Mouse (Mus musculus) naive thymus-derived CD4-positive, alpha-beta T cell, adult 2 months (primary cell): ENCODE measurements around the gene Rora.

Source experiments
- DNase-seq: peaks from one replicate; pipeline ENCODE4 v3.0.0-alpha.2; 2011; ENCODE audit warnings: low read depth

Rora gene

GRCm38 (mm10) chr9:69307974-69308373, 654.4 kb downstream of the Rora start:
- DNase-seq: no peak

DNA sequence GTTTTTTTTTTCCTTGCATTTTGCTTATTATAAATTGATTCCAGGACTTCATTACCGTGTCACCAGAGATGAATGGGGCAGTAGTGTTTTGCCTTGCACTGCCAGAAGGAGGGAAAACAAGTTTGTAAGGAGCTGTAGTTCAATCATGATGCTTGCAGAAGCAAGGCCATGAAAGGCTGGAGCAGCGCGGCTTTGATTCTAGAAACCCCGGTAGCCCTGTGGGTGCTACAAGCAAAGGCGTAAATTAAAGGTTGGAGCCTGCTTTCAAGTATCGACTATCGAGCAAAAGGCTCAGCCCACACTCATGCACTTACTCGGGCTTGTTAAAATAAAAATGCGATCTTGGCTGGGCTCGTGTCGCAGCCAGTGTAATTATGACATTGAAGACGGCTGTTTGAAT, 656.9 kb downstream of the Rora start:
- no peak for DNase-seq

- no peak for DNase-seq
Measured at GRCm38 (mm10) chr9:69313297-69313696, 659.7 kb downstream of the Rora start.

DNA sequence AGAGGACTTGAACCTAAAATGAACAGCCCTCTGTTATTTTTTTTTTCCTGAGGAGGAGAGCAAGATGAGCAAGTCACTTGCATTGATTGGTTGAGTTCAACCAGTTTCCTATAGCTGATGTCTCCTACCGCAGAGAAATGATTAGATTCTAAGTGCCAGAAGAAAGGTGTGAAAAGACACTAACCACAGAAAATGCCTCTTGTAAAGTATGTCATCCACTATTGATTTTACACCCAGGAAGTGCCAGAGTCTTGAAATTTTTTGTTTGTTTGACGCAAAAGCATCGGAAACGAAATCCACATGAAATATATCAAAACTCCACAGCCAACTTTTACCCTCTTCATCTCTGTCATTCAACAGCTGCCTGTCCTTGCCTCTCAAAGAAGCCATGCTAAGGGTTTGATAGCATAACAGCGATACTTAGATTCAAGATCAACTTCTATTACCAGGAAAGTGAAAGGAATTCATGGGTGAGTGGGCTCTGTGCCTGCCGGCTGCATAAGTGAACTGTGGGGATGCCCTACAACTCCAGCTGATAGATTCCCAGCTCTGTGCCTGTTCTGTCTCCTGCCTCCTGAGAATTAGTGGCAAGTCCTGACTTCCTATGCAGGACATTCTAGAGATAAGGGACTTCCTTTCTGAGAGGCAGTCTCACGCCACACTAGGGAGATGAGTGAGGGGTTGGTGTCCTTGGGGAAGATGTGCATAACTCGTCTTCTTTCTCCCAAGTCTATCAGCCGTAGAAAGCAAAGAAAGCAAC, 661.0 kb downstream of the Rora start:
- DNase-seq: no peak

- DNase-seq: no peak
Measured at GRCm38 (mm10) chr9:69317527-69318115, 664.0 kb downstream of the Rora start.

DNA sequence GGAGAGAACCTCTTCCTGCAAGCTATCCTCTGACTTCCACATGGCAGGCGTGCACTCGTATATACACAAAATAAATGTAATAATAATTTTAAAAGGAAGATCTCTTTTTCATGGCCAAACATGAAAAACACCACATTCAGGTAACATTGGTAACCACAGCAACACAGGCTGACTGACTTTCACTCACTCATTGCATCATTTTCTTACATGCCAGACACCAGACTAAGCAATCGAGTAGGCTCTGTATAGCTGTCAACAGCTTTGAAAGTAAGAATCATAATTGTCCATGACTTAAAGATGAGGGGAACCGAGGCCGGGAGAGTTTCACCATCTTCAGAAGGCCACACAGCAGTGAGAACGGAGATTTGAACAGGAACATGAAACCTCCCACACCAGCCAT, 665.8 kb downstream of the Rora start:
- DNase-seq: no peak

DNA sequence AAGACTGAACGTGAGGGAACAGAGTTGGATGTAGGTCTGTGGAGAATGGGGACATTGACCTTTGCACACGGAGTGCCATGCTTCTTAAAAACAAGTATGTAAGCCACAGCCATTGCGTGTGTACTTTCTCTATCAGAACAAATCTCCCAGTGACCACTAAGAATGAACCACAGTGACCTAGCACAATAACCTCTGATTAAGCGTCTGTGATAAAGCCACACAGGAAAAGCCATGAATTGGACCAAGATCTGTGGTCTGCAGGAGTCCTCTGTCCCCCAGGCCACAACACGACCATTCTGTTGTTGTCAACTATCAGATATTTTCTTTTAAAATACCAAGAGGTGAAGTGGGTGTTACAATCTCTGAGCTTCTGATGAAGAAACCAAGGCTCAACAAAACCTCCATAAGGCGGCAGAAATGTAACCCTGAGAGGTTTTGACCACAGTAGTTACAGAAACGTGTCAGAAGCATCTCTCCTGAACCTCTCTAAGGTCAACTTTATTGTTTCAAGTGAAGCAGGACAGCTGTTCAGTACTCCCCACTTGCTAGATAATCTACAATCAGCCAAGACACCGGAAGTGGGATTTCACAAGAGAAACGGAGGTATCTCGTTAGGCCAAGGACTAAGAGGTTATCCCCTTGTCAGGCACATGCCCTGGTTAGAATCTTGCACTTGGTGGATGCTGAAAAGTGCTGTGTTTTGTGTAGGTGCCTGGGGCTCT, 666.5 kb downstream of the Rora start:
- DNase-seq: no peak

DNA sequence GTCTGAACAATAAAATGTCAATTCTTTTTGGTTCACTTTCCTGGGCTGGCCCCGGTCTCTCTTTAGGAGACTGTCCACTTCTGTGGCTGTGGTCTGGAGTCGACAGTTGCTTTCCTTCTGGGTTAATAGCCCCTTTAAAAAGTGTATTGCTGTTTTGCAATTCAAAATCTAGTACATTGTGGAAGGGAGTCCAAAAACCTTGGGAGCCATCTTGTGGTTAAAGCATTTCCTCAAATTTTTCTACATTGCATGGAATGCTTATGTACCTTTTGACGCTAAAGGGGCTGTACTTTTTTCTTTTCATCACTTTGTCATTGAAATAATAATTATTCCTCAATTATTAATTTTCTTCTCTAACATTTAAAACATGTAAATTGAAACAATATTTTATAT, 667.0 kb downstream of the Rora start:
- no peak for DNase-seq

DNA sequence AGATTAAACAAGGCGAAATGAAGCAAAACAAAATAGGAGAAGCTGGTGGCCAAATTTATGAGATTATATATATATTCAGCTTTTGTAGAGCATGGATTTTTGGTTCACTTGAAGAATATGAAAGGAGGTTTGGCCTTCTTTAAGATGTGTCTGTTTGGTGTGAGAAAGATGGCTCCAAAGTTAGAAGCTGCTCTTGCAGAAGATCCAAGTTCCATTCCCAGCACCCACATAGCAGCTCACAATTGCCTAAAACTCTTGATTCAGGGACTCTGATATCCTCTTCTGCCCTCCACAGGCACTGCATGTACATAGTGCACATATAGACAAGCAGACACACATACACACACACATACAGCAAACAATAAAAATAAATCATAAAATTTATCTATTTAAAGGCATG, 668.4 kb downstream of the Rora start:
- DNase-seq: no peak

DNA sequence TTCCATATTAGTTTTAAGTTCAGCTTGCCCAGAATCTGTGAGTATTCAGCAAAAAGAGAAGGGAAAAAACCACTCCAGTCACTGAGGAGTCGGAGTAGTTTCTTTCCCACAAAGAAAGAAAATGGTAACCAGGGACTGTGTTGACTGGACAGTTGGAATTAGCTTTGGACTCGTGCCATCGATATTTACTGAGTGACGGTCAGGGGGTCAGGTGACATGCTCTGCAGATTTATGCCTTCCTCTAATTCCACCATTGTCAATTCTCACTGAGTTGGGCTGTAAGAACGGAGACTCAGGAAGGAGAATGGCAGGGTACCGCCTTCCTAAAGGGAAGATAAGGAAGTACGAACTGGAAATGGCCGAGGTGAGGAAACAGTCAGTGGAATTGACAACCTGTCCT, 670.2 kb downstream of the Rora start:
- no peak for DNase-seq

- DNase-seq: no peak
Measured at GRCm38 (mm10) chr9:69327077-69327476, 673.5 kb downstream of the Rora start.

GRCm38 (mm10) chr9:69327591-69327990, 674.0 kb downstream of the Rora start:
- no peak for DNase-seq

DNA sequence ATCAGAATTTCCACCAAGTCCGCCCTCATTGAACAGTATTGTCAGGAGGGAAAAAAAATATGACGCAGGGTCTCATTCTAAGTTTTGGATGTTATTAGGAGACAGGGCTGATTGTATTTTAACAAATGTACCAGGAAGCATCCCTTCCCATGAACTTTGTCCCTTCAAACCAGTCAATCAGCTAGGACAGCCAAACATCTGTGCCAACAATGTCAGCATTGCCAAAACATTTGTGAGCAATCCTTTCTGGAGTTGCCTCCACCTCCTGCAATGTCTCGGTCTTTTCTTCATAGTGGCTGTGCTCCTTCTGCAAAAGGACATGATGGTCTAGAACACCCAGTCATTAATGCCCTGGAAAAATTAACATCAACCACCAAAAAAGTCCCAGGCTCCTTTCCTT, 678.2 kb downstream of the Rora start:
- DNase-seq: no peak

- DNase-seq: no peak
Measured at GRCm38 (mm10) chr9:69332802-69333568, 679.4 kb downstream of the Rora start.

GRCm38 (mm10) chr9:69333654-69334053, 680.1 kb downstream of the Rora start:
- DNase-seq: no peak

DNA sequence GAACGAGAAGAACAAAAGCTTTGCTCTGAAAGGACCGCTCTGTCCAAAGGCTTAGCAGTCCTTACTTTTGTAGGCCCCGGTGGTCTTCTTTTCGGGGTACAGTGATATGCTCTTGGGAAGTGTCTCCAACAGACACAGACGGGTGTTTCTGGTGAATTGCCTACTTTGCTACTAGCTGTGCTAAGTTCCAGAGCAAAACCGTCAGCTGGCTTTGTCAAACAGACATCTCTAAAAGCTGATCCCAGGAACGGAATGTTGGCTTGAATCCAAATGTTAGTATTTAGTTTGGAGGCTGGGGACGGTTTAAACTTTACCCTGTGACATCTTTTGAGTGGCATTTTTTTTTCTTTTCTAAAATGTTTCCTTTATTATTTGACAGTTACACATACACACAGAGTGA, 680.5 kb downstream of the Rora start:
- DNase-seq: no peak

DNA sequence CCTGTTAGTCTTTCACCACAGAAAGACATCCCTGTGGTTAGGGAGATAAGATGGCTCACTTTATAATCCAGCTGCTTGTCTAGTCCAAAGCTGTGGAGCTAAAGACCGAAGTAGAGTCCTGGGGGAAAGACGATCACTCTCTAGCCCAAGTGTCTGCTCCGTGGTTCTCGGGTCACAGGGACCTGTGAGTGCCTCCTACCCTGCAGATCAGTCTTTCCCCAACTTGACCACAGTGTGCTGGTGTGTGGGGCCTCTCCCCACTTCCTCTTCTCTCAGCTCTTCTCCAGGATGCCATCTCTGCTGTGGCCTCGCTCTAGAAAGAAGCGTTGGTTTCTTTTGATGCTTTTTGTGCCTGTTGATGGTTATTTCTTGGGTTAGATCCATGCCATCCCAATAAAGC, 682.5 kb downstream of the Rora start:
- DNase-seq: peak; percentile 32

DNA sequence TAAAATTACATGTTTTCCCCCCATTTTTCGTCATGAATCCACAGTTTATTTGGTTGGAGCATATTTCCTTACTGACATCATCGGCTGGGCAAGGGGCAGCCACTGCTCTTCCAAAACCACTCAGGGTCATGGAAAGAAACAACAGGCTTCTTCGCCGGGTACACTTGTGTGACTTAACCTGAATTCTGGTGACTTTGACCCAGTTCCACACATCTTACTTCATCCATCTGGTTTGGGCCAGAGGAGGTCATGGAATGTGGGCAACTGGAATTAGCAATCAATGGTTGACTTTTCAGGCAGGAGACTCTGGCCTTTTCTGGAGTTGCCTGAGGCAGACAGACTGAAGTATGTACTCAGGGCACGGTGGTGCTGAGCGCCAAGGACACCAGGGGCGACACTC, 685.6 kb downstream of the Rora start:
- DNase-seq: no peak

DNA sequence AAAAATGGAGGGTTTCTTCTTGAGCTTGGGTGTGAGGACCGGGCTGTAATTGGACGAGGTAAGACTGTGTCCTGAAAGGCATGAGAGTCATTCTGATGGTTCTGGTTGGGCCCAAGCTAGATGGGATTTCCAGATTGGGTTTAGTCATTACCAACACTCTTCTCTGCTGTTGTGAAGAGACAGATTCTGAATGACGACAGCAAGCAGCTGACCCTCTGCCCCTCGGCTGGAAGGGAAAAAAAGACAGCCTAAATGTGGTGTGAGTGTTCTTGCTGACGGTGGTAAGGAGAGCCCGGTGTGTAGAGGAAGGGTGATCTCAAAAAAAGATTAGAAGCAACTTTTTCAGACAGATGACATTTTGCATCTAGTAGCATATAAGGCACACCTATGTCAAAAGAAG, 686.2 kb downstream of the Rora start:
- no peak for DNase-seq

GRCm38 (mm10) chr9:69340421-69340820, 686.8 kb downstream of the Rora start:
- DNase-seq: no peak

DNA sequence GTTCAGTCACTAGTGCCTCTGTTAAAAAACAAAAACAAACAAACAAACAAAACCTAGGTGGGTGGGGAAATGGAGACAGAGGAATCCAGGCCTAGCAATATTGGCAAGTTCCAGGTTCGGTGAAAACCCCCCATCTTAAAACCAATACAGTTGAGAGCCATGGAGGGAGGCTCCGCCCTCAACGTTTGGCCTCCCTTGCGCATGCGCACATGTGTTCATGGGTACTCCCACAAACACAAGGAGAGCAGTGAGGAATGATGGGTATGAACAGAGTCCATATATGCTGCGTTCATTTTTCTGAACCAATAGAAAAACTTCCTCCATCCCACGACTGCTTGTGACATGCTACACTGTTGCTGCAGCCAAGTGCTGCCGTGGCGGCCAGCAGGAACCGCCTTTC, 690.3 kb downstream of the Rora start:
- DNase-seq: no peak

DNA sequence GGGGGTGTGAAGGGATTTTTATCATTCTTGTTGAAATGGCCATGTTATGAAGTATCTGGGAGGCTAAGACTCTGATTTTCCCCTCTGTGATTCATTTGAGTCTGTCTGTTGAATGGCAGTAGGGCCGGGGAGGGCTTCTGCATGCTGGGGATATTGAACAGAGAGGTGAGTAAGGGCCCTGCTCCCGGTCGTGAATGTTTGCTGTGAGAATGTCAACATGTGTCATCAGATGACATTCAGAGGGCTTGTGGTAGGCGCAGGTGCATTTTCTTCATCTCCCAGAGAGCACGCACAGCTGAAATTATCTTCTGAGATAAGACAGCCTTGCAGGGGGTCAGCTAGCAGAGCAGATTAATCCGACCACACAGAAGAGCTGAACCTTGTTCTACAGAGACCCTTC, 692.0 kb downstream of the Rora start:
- no peak for DNase-seq

- DNase-seq: no peak
Measured at GRCm38 (mm10) chr9:69347796-69348195, 694.2 kb downstream of the Rora start.
